Mouse (Mus musculus): ENCODE data around the gene Cyb561d2.

DNA sequence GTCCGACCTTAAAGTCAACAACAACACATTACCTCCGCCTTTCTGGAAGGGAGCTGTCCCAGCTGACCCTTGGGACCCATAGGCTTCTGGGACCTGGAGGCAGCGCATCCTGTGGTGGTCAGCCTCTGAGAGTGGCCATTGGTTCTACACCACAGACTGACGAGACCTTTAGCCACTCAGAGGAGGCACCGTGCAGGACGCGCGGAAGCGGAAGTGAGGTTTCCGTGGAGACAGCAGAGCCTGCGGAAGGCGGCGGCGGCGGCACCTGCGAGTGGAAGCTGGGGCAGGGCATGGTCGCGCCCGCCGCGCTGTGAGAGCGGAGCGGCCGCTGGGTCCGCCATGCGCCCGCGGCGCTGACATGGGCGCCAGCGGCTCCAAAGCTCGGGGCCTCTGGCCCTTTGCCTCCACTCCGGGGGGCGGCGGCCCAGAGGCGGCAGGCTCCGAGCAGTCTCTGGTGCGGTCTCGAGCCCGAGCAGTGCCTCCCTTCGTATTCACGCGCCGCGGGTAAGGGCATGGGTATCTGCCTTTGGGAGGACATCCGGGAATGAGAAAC is 21.1 kb upstream of the Cyb561d2 start, which contains the start of gene Tusc2:
- TF ChIP-seq CTCF (IDR thresholded peaks at IDR 0.05; ENCODE audit: low read depth, low read length): no peak
- TF ChIP-seq POLR2AphosphoS5 (IDR thresholded peaks at IDR 0.05; ENCODE audit: insufficient replicate concordance, low read depth, low read length): 0 out of 2 replicates have a peak, but pooled peaks have one; percentile 57
- no peak for TF ChIP-seq GATA1 (IDR thresholded peaks at IDR 0.05; ENCODE audit: borderline replicate concordance, low read length)
- no peak for TF ChIP-seq GATA2 (IDR thresholded peaks at IDR 0.05; ENCODE audit: borderline replicate concordance, low read depth, low read length)
- TF ChIP-seq TAL1 (conservative IDR thresholded peaks at IDR 0.05; ENCODE audit: low read depth, low read length): no peak

Measured in G1E (cell line).